Mouse (Mus musculus) CH12F3 (cell line): ENCODE data around the gene Cfap61.

Experiments
- in situ Hi-C: fragments of 300-500 bp; cut with MboI; formaldehyde crosslinking; loops from 2 replicates; pipeline ENCODE4 v1.14.3; 2020; ENCODE audit warnings: low sequenced_read_pairs

Gene Cfap61

GRCm38 (mm10) chr2:146009596-146010349 lies 75.2 kb downstream of the Cfap61 start:
- in situ Hi-C loops = no loop called here

GRCm38 (mm10) chr2:146010816-146011215 lies 76.2 kb downstream of the Cfap61 start:
- in situ Hi-C loops = no loop called here

- in situ Hi-C loops = no loop called here
These were observed 81.0 kb downstream of the Cfap61 start for GRCm38 (mm10) chr2:146015341-146016186.

- in situ Hi-C loops = no loop called here
These were observed 88.3 kb downstream of the Cfap61 start for GRCm38 (mm10) chr2:146022846-146023245.

- in situ Hi-C loops = no loop called here
These were observed 109.1 kb downstream of the Cfap61 start for GRCm38 (mm10) chr2:146043640-146044039.

GRCm38 (mm10) chr2:146044926-146045890 lies 110.6 kb downstream of the Cfap61 start:
- in situ Hi-C loops = no loop called here

GRCm38 (mm10) chr2:146047691-146048090 lies 113.1 kb downstream of the Cfap61 start:
- in situ Hi-C loops = no loop called here

- in situ Hi-C loops = no loop called here
These were observed 113.7 kb downstream of the Cfap61 start for GRCm38 (mm10) chr2:146048221-146048829.

GRCm38 (mm10) chr2:146049339-146049738 lies 114.8 kb downstream of the Cfap61 start:
- in situ Hi-C loops = no loop called here

- in situ Hi-C loops = no loop called here
These were observed 115.5 kb downstream of the Cfap61 start for GRCm38 (mm10) chr2:146050069-146050468.

GRCm38 (mm10) chr2:146051334-146051733 lies 116.8 kb downstream of the Cfap61 start:
- in situ Hi-C loops = no loop called here

- in situ Hi-C loops = no loop called here
These were observed 122.5 kb downstream of the Cfap61 start for GRCm38 (mm10) chr2:146057123-146057522.

GRCm38 (mm10) chr2:146058791-146059190 lies 124.2 kb downstream of the Cfap61 start:
- in situ Hi-C loops = no loop called here

- in situ Hi-C loops = no loop called here
These were observed 127.1 kb downstream of the Cfap61 start for GRCm38 (mm10) chr2:146061421-146062300.

- in situ Hi-C loops = no loop called here
These were observed 127.9 kb downstream of the Cfap61 start for GRCm38 (mm10) chr2:146062330-146063092.

- in situ Hi-C loops = no loop called here
These were observed 128.8 kb downstream of the Cfap61 start for GRCm38 (mm10) chr2:146063093-146064074.

GRCm38 (mm10) chr2:146067364-146067763 lies 132.8 kb downstream of the Cfap61 start:
- in situ Hi-C loops = no loop called here
